Mouse (Mus musculus) thymus, postnatal 0 days (tissue): ENCODE data around the gene Nfkb1. TPM values are rescaled to one million over a fixed set of nuclear protein-coding genes. Genes with fewer than 3 reads are reported as not detected.

Experiments used
- DNase-seq: peaks from one replicate; pipeline ENCODE4 v3.0.0-alpha.2; 2015; ENCODE audit warnings: low spot score
- polyA plus RNA-seq: library from polyadenylated mRNA; unstranded; fragments of >200 nt; fragmentation: Nextera tagmentation; extraction: Ambion mirVana; gene quantifications from 2 replicates; pipeline ENCODE4 v1.2.1, GENCODE M21; 2015

The Nfkb1 gene
- polyA plus RNA-seq, 1 experiment from 2014 or later: 54.3 TPM

DNA sequence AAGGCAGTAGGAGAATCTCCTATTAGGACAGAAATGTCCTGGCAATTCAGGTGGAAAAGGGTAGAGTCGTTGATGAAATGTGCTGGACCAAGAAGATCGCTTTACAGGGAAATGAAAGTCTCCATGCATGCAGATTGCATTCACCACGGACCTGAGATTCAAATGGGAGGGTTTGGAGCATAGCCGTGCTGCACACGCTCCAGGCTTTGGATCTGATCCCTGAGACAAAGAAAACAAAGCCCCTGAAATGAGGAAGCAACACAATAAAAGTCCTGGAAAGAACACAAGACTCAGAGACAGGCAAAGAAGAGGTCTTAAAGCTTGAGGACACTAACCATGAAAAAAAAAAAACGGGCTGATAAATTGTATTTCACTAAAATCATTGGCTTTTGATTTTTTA lies 136.2 kb downstream of the Nfkb1 start:
- no peak for DNase-seq

GRCm38 (mm10) chr3:135552874-135553273 lies 138.5 kb downstream of the Nfkb1 start:
- DNase-seq: no peak

DNA sequence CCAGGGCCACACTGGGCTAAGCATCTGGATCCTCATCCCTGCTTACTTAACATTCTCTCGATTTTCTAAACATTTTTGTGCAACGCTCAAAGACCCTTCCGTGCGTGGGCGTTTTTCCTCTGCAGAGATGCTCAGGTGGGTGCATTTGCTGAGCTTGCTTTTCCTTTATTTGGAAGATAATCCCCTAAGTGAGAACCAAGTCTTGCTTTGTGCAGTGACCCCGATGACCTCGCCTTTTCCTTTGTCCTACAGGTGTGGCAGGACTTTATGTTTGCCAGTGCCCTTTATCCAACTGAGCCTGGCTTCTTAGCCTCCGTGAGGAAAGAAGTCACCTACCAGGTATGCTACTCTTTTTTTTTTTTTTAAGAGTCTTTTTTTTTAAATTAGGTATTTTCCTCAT lies 144.0 kb downstream of the Nfkb1 start:
- no peak for DNase-seq

GRCm38 (mm10) chr3:135546212-135546923 lies 145.0 kb downstream of the Nfkb1 start:
- no peak for DNase-seq

Other genes starting within 250 kb of the Nfkb1 start
- 8.4 and 9.3 TPM in 2 replicates for gene Manba, start 205.9 kb downstream of the Nfkb1 start, polyA plus RNA-seq
- gene Slc39a8, start 133.7 kb upstream of the Nfkb1 start, polyA plus RNA-seq: 5.6 and 7.3 TPM in 2 replicates